Mouse (Mus musculus): ENCODE measurements around the gene Tnfrsf4.

- no peak for TF ChIP-seq GATA1 (IDR thresholded peaks at IDR 0.05; ENCODE audit: borderline replicate concordance, low read length)
- no peak for TF ChIP-seq FLI1 (IDR thresholded peaks at IDR 0.05; ENCODE audit: low read length)
Observed at GRCm38 (mm10) chr4:155993606-155994005, 20.0 kb upstream of the Tnfrsf4 start.

All from megakaryocyte, embryonic 14.5 days (primary cell).